Comparison of ENCODE assay signal across 13 mouse cellular contexts in the genomic region with DNA sequence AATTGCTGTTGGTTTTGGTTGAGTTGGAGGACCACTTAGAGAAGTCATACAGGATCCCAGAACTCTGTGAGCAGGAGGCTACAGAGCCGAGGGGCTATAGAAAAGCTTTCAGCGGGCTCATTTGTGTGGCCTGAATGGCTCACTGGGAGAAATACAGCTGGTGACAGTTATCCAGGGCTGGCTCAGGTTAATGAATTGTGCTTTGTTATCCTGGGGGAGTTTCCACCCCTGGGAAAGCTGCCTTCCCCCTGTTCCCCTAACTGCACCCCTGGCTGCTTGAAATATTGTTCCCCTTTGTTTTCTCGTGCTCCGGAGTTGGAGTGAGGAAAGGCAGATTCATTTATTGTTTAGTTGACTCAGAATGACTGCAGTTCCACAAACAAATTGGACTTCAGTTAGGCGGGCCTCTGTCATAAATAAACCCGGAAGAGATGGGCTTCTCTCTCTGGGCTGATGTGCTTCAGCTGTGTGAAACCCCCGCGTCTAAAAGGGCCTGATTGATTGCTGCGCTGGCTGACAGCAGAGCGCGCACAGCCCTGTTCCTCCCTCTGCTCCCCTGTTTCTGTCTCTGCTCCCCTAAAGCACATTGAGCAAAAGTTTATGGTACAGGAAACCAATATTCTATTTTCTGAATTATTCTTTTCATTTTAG.
DNase-seq lines count a peak whose midpoint lies in the region; ATAC-seq and TF ChIP-seq lines count a peak whose summit lies in the region.
"Had no signal": no experiment of that assay in that cellular context is flagged by ENCODE, and none has a peak within 500 bp of the region (broad histone marks: within the 10 kb centered on the region; RNA-seq: fewer than 3 reads in every experiment).

No protein-coding gene starts in this region.

- no peaks in the 10 kb centered on the region for H3K36me3 ChIP-seq in kidney, postnatal 0 days (ENCODE audit: insufficient read depth, low read length)
- no peaks in the 10 kb centered on the region for H3K36me3 ChIP-seq in embryonic facial prominence, embryonic 10.5 days (replicated peaks)
- no peaks in the 10 kb centered on the region for H3K36me3 ChIP-seq in hindbrain, embryonic 14.5 days (replicated peaks; ENCODE audit: control insufficient read depth, insufficient read depth)
- H3K36me3 ChIP-seq in neural tube, embryonic 12.5 days = no peaks in the 10 kb centered on the region

- H3K27me3 ChIP-seq in kidney, postnatal 0 days (ENCODE audit: insufficient read depth, low read length) = no peaks in the 10 kb centered on the region
- no peaks in the 10 kb centered on the region for H3K27me3 ChIP-seq in embryonic facial prominence, embryonic 10.5 days (replicated peaks; ENCODE audit: low read depth, poor library complexity, severe bottlenecking)
- no peaks in the 10 kb centered on the region for H3K27me3 ChIP-seq in hindbrain, embryonic 14.5 days (ENCODE audit: control insufficient read depth, insufficient read depth, low read length)
- no peaks in the 10 kb centered on the region for H3K27me3 ChIP-seq in neural tube, embryonic 12.5 days (replicated peaks)

- H3K9me3 ChIP-seq in kidney, postnatal 0 days (replicated peaks; ENCODE audit: low read length) = no peaks in the 10 kb centered on the region
- no peaks in the 10 kb centered on the region for H3K9me3 ChIP-seq in embryonic facial prominence, embryonic 10.5 days
- H3K9me3 ChIP-seq in hindbrain, embryonic 14.5 days (ENCODE audit: control insufficient read depth, low read length) = no peaks in the 10 kb centered on the region
- no peaks in the 10 kb centered on the region for H3K9me3 ChIP-seq in neural tube, embryonic 12.5 days

- H3K4me2 ChIP-seq in kidney, postnatal 0 days (ENCODE audit: low read length) = peak overlapping the region; percentile 18; the same call in 1 of the 2 replicates
- peak overlapping the region; percentile 36 for H3K4me2 ChIP-seq in hindbrain, embryonic 14.5 days (replicated peaks)
- peak overlapping the region; percentile 45 for H3K4me2 ChIP-seq in neural tube, embryonic 12.5 days (replicated peaks)
- H3K4me2 ChIP-seq: heart, embryonic 11.5 days had no signal

- no peak overlapping the region for H3K4me3 ChIP-seq in kidney, postnatal 0 days (replicated peaks; ENCODE audit: low read depth, low read length)
- H3K4me3 ChIP-seq in embryonic facial prominence, embryonic 10.5 days = peak overlapping the region; percentile 17
- H3K4me3 ChIP-seq in hindbrain, embryonic 14.5 days (replicated peaks; ENCODE audit: low read length) = no peak overlapping the region
- no peak overlapping the region for H3K4me3 ChIP-seq in neural tube, embryonic 12.5 days
- H3K4me3 ChIP-seq: erythroblast, embryonic 14.5 days; left cerebral cortex, adult 2 months had no signal

- H3K27ac ChIP-seq in kidney, postnatal 0 days = no peak overlapping the region
- peak overlapping the region; percentile 66 for H3K27ac ChIP-seq in embryonic facial prominence, embryonic 10.5 days (replicated peaks)
- peak overlapping the region; percentile 38; the same call in 1 of the 2 replicates for H3K27ac ChIP-seq in hindbrain, embryonic 14.5 days
- 0 out of 2 replicates have a peak overlapping the region, but pooled peaks have one; percentile 26 for H3K27ac ChIP-seq in neural tube, embryonic 12.5 days
- H3K27ac ChIP-seq: left cerebral cortex, adult 2 months; macrophage had no signal

- DNase-seq in kidney, postnatal 0 days (ENCODE audit: low spot score) = peak; percentile 40
- no peak for DNase-seq in kidney, adult 9 months
- DNase-seq in embryonic facial prominence, embryonic 10.5 days (ENCODE audit: low spot score) = peak; percentile 44
- DNase-seq in hindbrain, embryonic 14.5 days (ENCODE audit: low spot score) = peak; percentile 39
- no peak for DNase-seq in natural killer cell, adult 2 months (ENCODE audit: low spot score in 2 of 2)
- no peak for DNase-seq in spleen, adult 12 weeks (ENCODE audit: low spot score)
- no peak for DNase-seq in heart, postnatal 4 days
- DNase-seq: adrenal gland, adult 2 months had no signal

- no peak overlapping the region for H3K9ac ChIP-seq in kidney, postnatal 0 days (ENCODE audit: low read depth, low read length)
- H3K9ac ChIP-seq in hindbrain, embryonic 14.5 days = 0 out of 2 replicates have a peak overlapping the region, but pooled peaks have one; percentile 2
- H3K9ac ChIP-seq in neural tube, embryonic 12.5 days = no peak overlapping the region

- H3K4me1 ChIP-seq in kidney, postnatal 0 days (replicated peaks; ENCODE audit: insufficient read depth, low read length) = no peaks in the 10 kb centered on the region
- peaks cover 10% of the 10 kb centered on the region for H3K4me1 ChIP-seq in embryonic facial prominence, embryonic 10.5 days
- peaks cover 11% of the 10 kb centered on the region for H3K4me1 ChIP-seq in hindbrain, embryonic 14.5 days (replicated peaks; ENCODE audit: control insufficient read depth, insufficient read depth, low read length)
- peaks cover 10% of the 10 kb centered on the region for H3K4me1 ChIP-seq in neural tube, embryonic 12.5 days

- 11% methylated on average over 11 of the region's 11 CpGs for WGBS in kidney, postnatal 0 days
- WGBS in embryonic facial prominence, embryonic 10.5 days = 12% methylated on average over 11 of the region's 11 CpGs
- 3% methylated on average over 11 of the region's 11 CpGs for WGBS in hindbrain, embryonic 14.5 days
- under 1% methylated on average over 11 of the region's 11 CpGs for WGBS in neural tube, embryonic 12.5 days

- no peak for TF ChIP-seq CTCF in kidney, postnatal 0 days (IDR thresholded peaks at IDR 0.05; ENCODE audit: low read depth)

- ATAC-seq in kidney, postnatal 0 days (replicated peaks; ENCODE audit: low FRiP score, low read depth) = no peak
- ATAC-seq in hindbrain, embryonic 14.5 days (ENCODE audit: low FRiP score) = peak; percentile 48; the same call in 1 of the 2 replicates
- ATAC-seq in neural tube, embryonic 12.5 days (ENCODE audit: low FRiP score, low read depth) = peak; percentile 96

Comparison
In these comparisons a context has a peak if more than half of its experiments do, and no peak if none do; other contexts are left out.
1. DNase-seq: peak in kidney, postnatal 0 days (single experiment), embryonic facial prominence, embryonic 10.5 days (single experiment) and hindbrain, embryonic 14.5 days (single experiment); none in kidney, adult 9 months (single experiment), natural killer cell, adult 2 months (0 of 2), spleen, adult 12 weeks (single experiment) and heart, postnatal 4 days (single experiment).
2. Peak in every context shown above with its lines, with median percentiles within 50 percentile points of each other: H3K4me2 ChIP-seq.